11 mouse cellular contexts compared by ENCODE assay signal in the genomic region with DNA sequence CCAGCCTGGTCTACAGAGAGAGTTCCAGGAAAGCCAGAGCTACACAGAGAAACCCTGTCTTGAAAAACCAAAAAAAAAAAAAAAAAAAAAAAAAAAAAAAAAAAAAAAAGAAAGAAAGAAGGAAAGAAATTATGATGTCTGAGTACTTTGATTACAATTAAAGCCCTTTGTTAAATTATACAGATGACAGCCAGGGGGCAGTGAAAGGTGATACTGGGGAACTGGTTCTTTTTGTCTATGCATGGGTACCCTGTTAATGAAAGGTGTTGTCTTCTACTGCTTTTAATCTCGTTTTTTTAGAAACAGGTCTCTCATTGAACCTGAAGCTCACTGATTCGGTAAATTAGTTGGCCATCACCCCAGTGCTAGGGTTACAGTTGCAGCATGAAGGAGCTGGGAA. TPM values are rescaled to one million over a fixed set of nuclear protein-coding genes. Genes with fewer than 3 reads are reported as not detected.
DNase-seq lines count a peak whose midpoint lies in the region; ATAC-seq and TF ChIP-seq lines count a peak whose summit lies in the region.
"Had no signal": no experiment of that assay in that cellular context is flagged by ENCODE, and none has a peak within 500 bp of the region (broad histone marks: within the 10 kb centered on the region; RNA-seq: fewer than 3 reads in every experiment).

No protein-coding gene starts in this region.

- H3K4me3 ChIP-seq in lung, embryonic 14.5 days (ENCODE audit: low read depth, low read length) = peak overlapping the region; percentile 80; the same call in 1 of the 2 replicates

- 0 out of 2 replicates have a peak, but pooled peaks have one; percentile 1 for TF ChIP-seq CTCF in lung, embryonic 14.5 days (IDR thresholded peaks at IDR 0.05; ENCODE audit: low read depth)

- H3K27ac ChIP-seq in lung, embryonic 14.5 days (ENCODE audit: low read depth) = no peak overlapping the region

- no peak overlapping the region for H3K9ac ChIP-seq in lung, embryonic 14.5 days

- no peaks in the 10 kb centered on the region for H3K4me1 ChIP-seq in lung, embryonic 14.5 days (ENCODE audit: insufficient read depth)

- DNase-seq in heart, adult 8-10 months (ENCODE audit: low spot score) = peak; percentile 28
- no peak for DNase-seq in heart, postnatal 4 days
- peak; percentile 30 for DNase-seq in lung, embryonic 14.5 days
- no peak for DNase-seq in lung, postnatal 14 days
- peak; percentile 40 for DNase-seq in CD4-positive helper T cell, adult 2 months (ENCODE audit: low read depth, low spot score)
- peak; percentile 60 for DNase-seq in induced T-regulatory cell, adult 2 months (ENCODE audit: low read depth)
- DNase-seq in frontal cortex, postnatal 36 days (ENCODE audit: low spot score in 2 of 2) = no peak
- no peak for DNase-seq in kidney, postnatal 25 days
- DNase-seq: adrenal gland, postnatal 14 days had no signal

- H3K9me3 ChIP-seq in lung, embryonic 14.5 days (ENCODE audit: low read depth, low read length) = no peaks in the 10 kb centered on the region

- no peaks in the 10 kb centered on the region for H3K36me3 ChIP-seq in lung, embryonic 14.5 days (ENCODE audit: insufficient read depth)

- ATAC-seq in lung, embryonic 14.5 days (ENCODE audit: insufficient read depth) = no peak

- WGBS in lung, embryonic 14.5 days = 87% methylated on average over 2 of the region's 2 CpGs

- no peaks in the 10 kb centered on the region for H3K27me3 ChIP-seq in lung, embryonic 14.5 days (ENCODE audit: insufficient read depth, low read length)

- H3K4me2 ChIP-seq in lung, embryonic 14.5 days = no peak overlapping the region

RNA-seq across cellular contexts. Expression of gene Bccip, which starts 1.8 kb away (rescaled TPM):
- 10 to 100 TPM; 48.8 to 59.6 (median 59.1) TPM for total RNA-seq in heart, adult 8-10 months (2022)
- total RNA-seq in heart, postnatal 4 days (2021) = 10 to 100 TPM; 45.8 to 54.5 TPM
- 180 and 181 TPM in 2 replicates for polyA plus RNA-seq in lung, embryonic 14.5 days (2014; fragmentation: Nextera tagmentation; extraction: Ambion mirVana)

RNA-seq across cellular contexts. Expression of gene Uros, which starts 2.6 kb away (rescaled TPM):
- 10 to 100 TPM; 22.1 to 25.5 (median 23.2) TPM for total RNA-seq in heart, adult 8-10 months (2022)
- 10 to 100 TPM; 13.0 to 14.5 TPM for total RNA-seq in heart, postnatal 4 days (2021)
- 27.0 TPM in 2 replicates for polyA plus RNA-seq in lung, embryonic 14.5 days (2014; fragmentation: Nextera tagmentation; extraction: Ambion mirVana)

RNA-seq across cellular contexts. Expression of gene Mmp21, which starts 27.4 kb away (rescaled TPM):
- total RNA-seq in heart, adult 8-10 months (2022) = not detected
- total RNA-seq in heart, postnatal 4 days (2021) = not detected
- polyA plus RNA-seq in lung, embryonic 14.5 days (2014; fragmentation: Nextera tagmentation; extraction: Ambion mirVana) = 0.11 and 0.14 TPM in 2 replicates
- total RNA-seq: adrenal gland, postnatal 14 days; left cerebral cortex, adult 18-20 months had no signal
- polyA plus RNA-seq: intestine, embryonic 14.5 days had no signal

Comparison
In these comparisons a context has a peak if more than half of its experiments do, and no peak if none do; other contexts are left out.
1. DNase-seq: peak in heart, adult 8-10 months (single experiment), lung, embryonic 14.5 days (single experiment), CD4-positive helper T cell, adult 2 months (single experiment) and induced T-regulatory cell, adult 2 months (single experiment); none in heart, postnatal 4 days (single experiment), lung, postnatal 14 days (single experiment), frontal cortex, postnatal 36 days (0 of 2) and kidney, postnatal 25 days (0 of 2).